Mouse (Mus musculus): ENCODE measurements around the gene Mob3b. TPM values are rescaled to one million over a fixed set of nuclear protein-coding genes. Genes with fewer than 3 reads are reported as not detected.

Mob3b gene
- polyA plus RNA-seq, 2 experiments from 2014 or later = 5.8 to 6.5 TPM

Other genes starting within 250 kb of the Mob3b start
- gene Ifnk, start 5.4 kb downstream of the Mob3b start, polyA plus RNA-seq (2017; shearing (Covaris generic)) = under 1 TPM in 1 of 2 experiments, not detected in 1; 0.69 TPM
- gene C9orf72, start 68.7 kb upstream of the Mob3b start, polyA plus RNA-seq (2017; shearing (Covaris generic)) = 10 to 100 TPM; 11.7 to 19.7 TPM

Data from CD4-positive, CD25-positive, alpha-beta regulatory T cell, adult 4 months (primary cell).